Mouse (Mus musculus) monocyte, adult 5-6 weeks (primary cell): Measurements from ENCODE around the gene Cmpk1. TPM values are rescaled to one million over a fixed set of nuclear protein-coding genes. Genes with fewer than 3 reads are reported as not detected.

Experiments
- ATAC-seq: fragments of 153-309, 156-312 bp; replicated peaks from 2 replicates; pipeline ENCODE4 v1.8.0; 2017; ENCODE audit warnings: mild to moderate bottlenecking; ENCODE audit not compliant: low TSS enrichment, insufficient number of reproducible peaks, severe bottlenecking, poor library complexity, low FRiP score
- total RNA-seq: library from RNA; stranded (forward); fragments of 200-1000, 200-491, 200-594 nt; gene quantifications from 3 replicates; pipeline ENCODE4 v1.2.3, GENCODE M21; 2017

The Cmpk1 gene
- total RNA-seq, 1 experiment from 2014 or later, result 285 TPM

- ATAC-seq, result no peak
Measured at GRCm38 (mm10) chr4:114947852-114948481, 39.1 kb downstream of the Cmpk1 start.

GRCm38 (mm10) chr4:114947395-114947794 lies 39.6 kb downstream of the Cmpk1 start:
- peak; percentile 98 for ATAC-seq

GRCm38 (mm10) chr4:114946416-114946815 lies 40.6 kb downstream of the Cmpk1 start:
- ATAC-seq, result no peak

- no peak for ATAC-seq
Measured at GRCm38 (mm10) chr4:114945021-114945420, 42.0 kb downstream of the Cmpk1 start.

- ATAC-seq, result no peak
Measured at GRCm38 (mm10) chr4:114942583-114942982, 44.5 kb downstream of the Cmpk1 start.

- ATAC-seq, result no peak
Measured at GRCm38 (mm10) chr4:114942112-114942511, 44.9 kb downstream of the Cmpk1 start.

- no peak for ATAC-seq
Measured at GRCm38 (mm10) chr4:114941311-114941710, 45.7 kb downstream of the Cmpk1 start.

GRCm38 (mm10) chr4:114938248-114938647 lies 48.8 kb downstream of the Cmpk1 start:
- ATAC-seq, result no peak

- no peak for ATAC-seq
Measured at GRCm38 (mm10) chr4:114937459-114938047, 49.5 kb downstream of the Cmpk1 start.

- peak; percentile 88 for ATAC-seq
Measured at GRCm38 (mm10) chr4:114934188-114934587, 52.9 kb downstream of the Cmpk1 start.

- ATAC-seq, result no peak
Measured at GRCm38 (mm10) chr4:114932747-114933146, 54.3 kb downstream of the Cmpk1 start.

- ATAC-seq, result no peak
Measured at GRCm38 (mm10) chr4:114929155-114929554, 57.9 kb downstream of the Cmpk1 start.

- ATAC-seq, result no peak
Measured at GRCm38 (mm10) chr4:114925917-114926312, 61.1 kb downstream of the Cmpk1 start, which contains the start of gene Foxe3. Gene Foxe3 (minus strand): TSS chr4:114926013.

GRCm38 (mm10) chr4:114924971-114925916 lies 61.8 kb downstream of the Cmpk1 start:
- ATAC-seq, result no peak; the same call in 1 of the 2 replicates

GRCm38 (mm10) chr4:114917091-114917490 lies 70.0 kb downstream of the Cmpk1 start:
- ATAC-seq, result 0 out of 2 replicates have a peak, but pooled peaks have one; percentile 40

GRCm38 (mm10) chr4:114916056-114916455 lies 71.0 kb downstream of the Cmpk1 start:
- no peak for ATAC-seq

GRCm38 (mm10) chr4:114913594-114913962 lies 73.5 kb downstream of the Cmpk1 start:
- ATAC-seq, result no peak

GRCm38 (mm10) chr4:114912705-114913593 lies 74.1 kb downstream of the Cmpk1 start:
- ATAC-seq, result no peak
